Mouse (Mus musculus) hindbrain, embryonic 15.5 days (tissue): ENCODE results near the gene Trim29. TPM values are rescaled to one million over a fixed set of nuclear protein-coding genes. Genes with fewer than 3 reads are reported as not detected.

Experiments used
- ATAC-seq: fragments of 200-750 bp; cut with Nextera tagmentation; 2 replicates; pipeline ENCODE4 v1.8.0; 2017; ENCODE audit warnings: low read depth, moderate number of reproducible peaks, moderate TSS enrichment; ENCODE audit not compliant: low FRiP score
- H3K27ac ChIP-seq: fragments of 300-500 bp; sonication (generic); replicated peaks from 2 replicates; pipeline ENCODE4 v1.5.1; 2015; ENCODE audit warnings: mild to moderate bottlenecking, inconsistent platforms
- H3K27me3 ChIP-seq: fragments of 300-500 bp; sonication (generic); 2 replicates; pipeline ENCODE4 v1.6.1; 2015; ENCODE audit warnings: control low read depth, inconsistent platforms
- H3K36me3 ChIP-seq: fragments of 300-500 bp; sonication (generic); 2 replicates; pipeline ENCODE4 v1.6.1; 2015; ENCODE audit warnings: control low read depth, inconsistent platforms
- H3K4me1 ChIP-seq: fragments of 300-500 bp; sonication (generic); replicated peaks from 2 replicates; pipeline ENCODE4 v1.6.1; 2015; ENCODE audit warnings: control low read depth, inconsistent platforms
- H3K4me2 ChIP-seq: fragments of 300-500 bp; sonication (generic); 2 replicates; pipeline ENCODE4 v1.6.1; 2015; ENCODE audit warnings: moderate library complexity, mild to moderate bottlenecking, inconsistent platforms
- H3K4me3 ChIP-seq: fragments of 300-500 bp; sonication (generic); 2 replicates; pipeline ENCODE4 v1.5.1; 2015; ENCODE audit warnings: mild to moderate bottlenecking, inconsistent platforms
- H3K9ac ChIP-seq: fragments of 300-500 bp; sonication (generic); 2 replicates; pipeline ENCODE4 v1.6.1; 2015; ENCODE audit warnings: inconsistent platforms
- H3K9me3 ChIP-seq: fragments of 300-500 bp; sonication (generic); 2 replicates; pipeline ENCODE4 v1.6.1; 2016; ENCODE audit warnings: control low read depth, inconsistent platforms
- WGBS: fragments of 180-500 bp; shearing (Covaris S2); methylation state at CpG from one replicate; pipeline ENCODE4 v1.1.7; 2015; 5-methylcytosine and 5-hydroxymethylcytosine counted together
- polyA plus RNA-seq: library from polyadenylated mRNA; unstranded; fragments of >200 nt; fragmentation: Nextera tagmentation; extraction: Ambion mirVana; gene quantifications from 2 replicates; pipeline ENCODE4 v1.2.1, GENCODE M21; 2015

Trim29 gene
- polyA plus RNA-seq, 1 experiment from 2014 or later = not detected

GRCm38 (mm10) chr9:43273735-43274134, 36.9 kb upstream of the Trim29 start:
- Histone ChIP-seq H3K9me3 (no peaks in the 10 kb centered on the region), H3K27ac (no peak overlapping the region), H3K4me1 (peaks cover 12% of the 10 kb centered on the region), H3K36me3 (no peaks in the 10 kb centered on the region), H3K9ac (no peak overlapping the region), H3K27me3 (peaks cover 43% of the 10 kb centered on the region), H3K4me2 (no peak overlapping the region), H3K4me3 (no peak overlapping the region)
- WGBS = 84% methylated on average over 9 of the region's 9 CpGs
- ATAC-seq = no peak

GRCm38 (mm10) chr9:43284284-43284683, 26.4 kb upstream of the Trim29 start:
- Histone ChIP-seq H3K4me3 (no peak overlapping the region), H3K9me3 (no peaks in the 10 kb centered on the region), H3K4me2 (no peak overlapping the region), H3K4me1 (no peaks in the 10 kb centered on the region; the same call in 1 of the 2 replicates), H3K9ac (no peak overlapping the region), H3K27me3 (peaks cover 24% of the 10 kb centered on the region; the same call in 1 of the 2 replicates), H3K27ac (no peak overlapping the region), H3K36me3 (no peaks in the 10 kb centered on the region)
- WGBS = 7% methylated on average over 6 of the region's 6 CpGs
- ATAC-seq = peak; percentile 88

- H3K4me3 ChIP-seq = no peak overlapping the region
- H3K27me3 ChIP-seq = peaks cover 24% of the 10 kb centered on the region; the same call in 1 of the 2 replicates
- no peak overlapping the region for H3K9ac ChIP-seq
- no peak overlapping the region for H3K27ac ChIP-seq
- no peaks in the 10 kb centered on the region for H3K36me3 ChIP-seq
- no peaks in the 10 kb centered on the region for H3K9me3 ChIP-seq
- no peak overlapping the region for H3K4me2 ChIP-seq
- 89% methylated on average over 4 of the region's 4 CpGs for WGBS
- no peaks in the 10 kb centered on the region; the same call in 1 of the 2 replicates for H3K4me1 ChIP-seq
- no peak for ATAC-seq
These were observed 25.4 kb upstream of the Trim29 start for GRCm38 (mm10) chr9:43285281-43285680.

- 0 out of 2 replicates have a peak, but pooled peaks have one; percentile 36 for ATAC-seq
- WGBS = 2% methylated on average over 20 of the region's 20 CpGs
- Histone ChIP-seq H3K4me1 (no peaks in the 10 kb centered on the region; the same call in 1 of the 2 replicates), H3K9me3 (no peaks in the 10 kb centered on the region), H3K27me3 (peaks cover 24% of the 10 kb centered on the region; the same call in 1 of the 2 replicates), H3K36me3 (no peaks in the 10 kb centered on the region), H3K27ac (no peak overlapping the region), H3K9ac (no peak overlapping the region), H3K4me2 (peak overlapping the region; percentile 46), H3K4me3 (no peak overlapping the region)
These were observed 23.8 kb upstream of the Trim29 start for GRCm38 (mm10) chr9:43286870-43287269.

GRCm38 (mm10) chr9:43293058-43293457, 17.6 kb upstream of the Trim29 start:
- no peak for ATAC-seq
- Histone ChIP-seq H3K27ac (no peak overlapping the region), H3K36me3 (no peaks in the 10 kb centered on the region), H3K9ac (no peak overlapping the region), H3K27me3 (no peaks in the 10 kb centered on the region), H3K4me1 (no peaks in the 10 kb centered on the region), H3K9me3 (no peaks in the 10 kb centered on the region), H3K4me2 (no peak overlapping the region), H3K4me3 (no peak overlapping the region)
- WGBS = 91% methylated on average over 6 of the region's 6 CpGs

- WGBS = 69% methylated on average over 10 of the region's 10 CpGs
- ATAC-seq = no peak
- H3K36me3 ChIP-seq = no peaks in the 10 kb centered on the region
These were observed 10.3 kb upstream of the Trim29 start for GRCm38 (mm10) chr9:43300394-43300793.

GRCm38 (mm10) chr9:43302989-43303388, 7.7 kb upstream of the Trim29 start:
- H3K36me3 ChIP-seq = no peaks in the 10 kb centered on the region
- no peak overlapping the region for H3K4me2 ChIP-seq
- no peak overlapping the region for H3K27ac ChIP-seq
- H3K9me3 ChIP-seq = no peaks in the 10 kb centered on the region
- H3K9ac ChIP-seq = no peak overlapping the region
- no peak for ATAC-seq
- H3K4me1 ChIP-seq = no peaks in the 10 kb centered on the region
- no peaks in the 10 kb centered on the region for H3K27me3 ChIP-seq
- no peak overlapping the region for H3K4me3 ChIP-seq
- WGBS = 74% methylated on average over 4 of the region's 4 CpGs

More at GRCm38 (mm10) chr9:43300394-43300793, 10.3 kb upstream of the Trim29 start:
- Histone ChIP-seq H3K9me3 (no peaks in the 10 kb centered on the region), H3K4me3 (no peak overlapping the region), H3K27me3 (no peaks in the 10 kb centered on the region), H3K9ac (no peak overlapping the region), H3K27ac (no peak overlapping the region), H3K4me2 (no peak overlapping the region), H3K4me1 (no peaks in the 10 kb centered on the region)

- Histone ChIP-seq H3K27me3 (no peaks in the 10 kb centered on the region), H3K4me2 (no peak overlapping the region), H3K9me3 (no peaks in the 10 kb centered on the region), H3K36me3 (no peaks in the 10 kb centered on the region), H3K4me1 (no peaks in the 10 kb centered on the region), H3K9ac (no peak overlapping the region), H3K4me3 (no peak overlapping the region), H3K27ac (no peak overlapping the region)
- 57% methylated on average over 6 of the region's 6 CpGs for WGBS
- ATAC-seq = no peak
These were observed 4.8 kb upstream of the Trim29 start for GRCm38 (mm10) chr9:43305882-43306281.

GRCm38 (mm10) chr9:43309087-43309872, 1.4 kb upstream of the Trim29 start:
- no peak overlapping the region for H3K27ac ChIP-seq
- no peak overlapping the region for H3K9ac ChIP-seq
- H3K27me3 ChIP-seq = no peaks in the 10 kb centered on the region
- no peak overlapping the region for H3K4me2 ChIP-seq
- H3K4me3 ChIP-seq = no peak overlapping the region
- H3K9me3 ChIP-seq = no peaks in the 10 kb centered on the region
- WGBS = 90% methylated on average over 6 of the region's 6 CpGs
- H3K4me1 ChIP-seq = no peaks in the 10 kb centered on the region
- no peaks in the 10 kb centered on the region for H3K36me3 ChIP-seq
- no peak for ATAC-seq

GRCm38 (mm10) chr9:43312190-43312589, 1.5 kb downstream of the Trim29 start:
- no peaks in the 10 kb centered on the region for H3K36me3 ChIP-seq
- H3K4me2 ChIP-seq = no peak overlapping the region
- 71% methylated on average over 7 of the region's 7 CpGs for WGBS
- ATAC-seq = no peak
- no peak overlapping the region for H3K4me3 ChIP-seq
- H3K27me3 ChIP-seq = no peaks in the 10 kb centered on the region
- H3K4me1 ChIP-seq = no peaks in the 10 kb centered on the region
- H3K9me3 ChIP-seq = no peaks in the 10 kb centered on the region
- no peak overlapping the region for H3K27ac ChIP-seq
- no peak overlapping the region for H3K9ac ChIP-seq

- no peak for ATAC-seq
- Histone ChIP-seq H3K27ac (no peak overlapping the region), H3K27me3 (no peaks in the 10 kb centered on the region), H3K4me2 (no peak overlapping the region), H3K9ac (no peak overlapping the region), H3K9me3 (no peaks in the 10 kb centered on the region), H3K36me3 (no peaks in the 10 kb centered on the region), H3K4me1 (no peaks in the 10 kb centered on the region), H3K4me3 (no peak overlapping the region)
- WGBS = 94% methylated on average over 3 of the region's 3 CpGs
These were observed 3.2 kb downstream of the Trim29 start for GRCm38 (mm10) chr9:43313805-43314204.

GRCm38 (mm10) chr9:43315320-43315950, 4.8 kb downstream of the Trim29 start:
- WGBS = 50% methylated on average over 3 of the region's 3 CpGs
- H3K27me3 ChIP-seq = no peaks in the 10 kb centered on the region
- no peak overlapping the region for H3K4me2 ChIP-seq
- no peak overlapping the region for H3K4me3 ChIP-seq
- H3K9ac ChIP-seq = no peak overlapping the region
- no peak for ATAC-seq
- no peaks in the 10 kb centered on the region for H3K9me3 ChIP-seq
- H3K36me3 ChIP-seq = no peaks in the 10 kb centered on the region
- H3K27ac ChIP-seq = no peak overlapping the region
- no peaks in the 10 kb centered on the region for H3K4me1 ChIP-seq
